Mouse (Mus musculus): ENCODE results near the gene Gsg1l. TPM values are rescaled to one million over a fixed set of nuclear protein-coding genes. Genes with fewer than 3 reads are reported as not detected.

Gene Gsg1l
- polyA plus RNA-seq, 1 experiment from 2014 or later = 10.5 TPM

DNA sequence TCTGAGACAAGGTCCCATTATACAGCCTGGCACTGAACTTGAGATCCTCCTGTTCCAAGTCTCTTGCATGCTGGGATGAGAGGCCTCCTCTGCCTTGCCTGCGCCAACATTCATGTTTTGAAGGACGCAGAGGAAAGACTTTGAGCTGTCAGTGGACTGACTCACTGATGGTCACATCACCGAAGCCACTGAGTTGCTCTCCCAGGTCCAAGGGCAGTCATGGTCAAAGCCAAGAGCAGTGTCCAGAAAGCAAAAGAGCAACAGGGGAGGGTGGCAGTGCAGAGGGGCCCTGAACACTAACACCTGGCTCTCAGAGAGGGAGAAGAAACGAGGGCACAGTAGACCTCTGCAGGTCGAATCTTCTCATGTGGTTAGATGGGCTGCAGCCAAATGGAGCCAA is 188.6 kb downstream of the Gsg1l start:
- no peak overlapping the region for H3K4me2 ChIP-seq
- no peaks in the 10 kb centered on the region for H3K9me3 ChIP-seq
- H3K4me1 ChIP-seq = no peaks in the 10 kb centered on the region
- ATAC-seq (replicated peaks) = no peak
- no peaks in the 10 kb centered on the region for H3K36me3 ChIP-seq (replicated peaks)
- WGBS = 94% methylated on average over 5 of the region's 5 CpGs
- no peaks in the 10 kb centered on the region for H3K27me3 ChIP-seq (replicated peaks)
- H3K4me3 ChIP-seq = no peak overlapping the region
- H3K27ac ChIP-seq = no peak overlapping the region
- H3K9ac ChIP-seq = no peak overlapping the region

DNA sequence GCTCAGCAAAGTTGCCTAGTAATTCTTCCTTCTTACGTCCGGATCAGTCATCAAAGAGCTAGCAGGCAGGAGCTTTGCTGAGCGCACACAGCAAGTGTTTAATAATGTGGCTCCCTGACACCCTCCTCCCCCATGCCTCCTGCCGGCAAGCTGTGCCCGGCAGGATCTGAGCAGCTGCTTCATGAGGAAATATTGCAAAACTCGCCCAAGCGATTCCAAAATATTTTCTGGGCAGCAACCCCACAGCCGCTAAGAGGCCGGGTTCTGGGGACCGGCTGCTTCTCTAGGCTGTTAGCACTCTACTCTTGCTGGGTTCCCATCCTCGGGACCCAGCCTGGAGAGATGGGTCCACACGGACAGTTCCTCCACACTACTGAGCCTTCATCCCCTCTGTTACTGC is 193.8 kb downstream of the Gsg1l start:
- WGBS = 57% methylated on average over 12 of the region's 12 CpGs
- peaks cover 19% of the 10 kb centered on the region for H3K4me1 ChIP-seq
- no peaks in the 10 kb centered on the region for H3K27me3 ChIP-seq (replicated peaks)
- H3K9me3 ChIP-seq = no peaks in the 10 kb centered on the region
- no peaks in the 10 kb centered on the region for H3K36me3 ChIP-seq (replicated peaks)
- H3K9ac ChIP-seq = no peak overlapping the region
- H3K27ac ChIP-seq = no peak overlapping the region
- H3K4me2 ChIP-seq = no peak overlapping the region
- no peak for ATAC-seq (replicated peaks)
- H3K4me3 ChIP-seq = no peak overlapping the region

DNA sequence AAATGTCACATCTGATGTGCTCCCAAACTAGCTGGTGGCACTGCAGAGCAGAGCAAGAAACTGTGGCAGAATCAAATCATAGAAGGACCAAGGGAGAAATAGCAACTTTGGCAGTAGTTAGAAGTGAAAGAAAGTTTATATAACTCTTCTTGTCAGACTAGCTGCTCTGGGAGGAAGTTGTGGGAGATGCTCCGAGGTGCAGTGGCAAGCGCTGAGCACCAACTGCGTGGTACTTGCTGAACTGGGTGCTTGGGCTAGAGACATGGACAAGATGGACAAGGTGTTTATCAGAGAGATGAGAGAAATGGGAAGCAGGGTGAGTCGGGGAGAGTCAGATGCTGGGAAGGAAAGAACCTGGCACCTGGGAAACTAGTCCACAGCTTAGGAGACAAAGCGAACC is 194.4 kb downstream of the Gsg1l start:
- 86% methylated on average over 5 of the region's 5 CpGs for WGBS
- Histone ChIP-seq H3K27me3 (replicated peaks) (no peaks in the 10 kb centered on the region), H3K27ac (no peak overlapping the region), H3K4me2 (no peak overlapping the region), H3K9ac (no peak overlapping the region), H3K36me3 (replicated peaks) (no peaks in the 10 kb centered on the region), H3K4me3 (no peak overlapping the region), H3K4me1 (peaks cover 19% of the 10 kb centered on the region), H3K9me3 (no peaks in the 10 kb centered on the region)
- ATAC-seq (replicated peaks) = no peak

DNA sequence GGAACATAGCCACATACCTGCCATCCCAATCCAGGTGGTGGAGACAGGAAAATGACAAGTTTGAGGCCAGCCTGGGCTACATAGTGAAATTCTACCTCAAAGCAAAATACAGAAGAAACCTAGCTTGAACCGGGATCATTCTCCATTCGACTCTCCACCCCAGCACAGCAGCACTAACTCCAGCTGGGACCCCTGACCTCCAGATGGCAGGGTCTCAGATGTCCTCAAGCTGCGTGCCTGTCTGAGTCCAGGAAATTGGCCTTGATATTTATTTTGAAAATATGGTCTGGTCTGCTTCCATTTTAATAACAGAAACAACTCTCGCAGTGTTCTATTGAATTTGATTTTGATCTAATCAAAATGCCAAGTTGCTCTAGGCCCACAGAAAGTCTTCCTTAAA is 195.1 kb downstream of the Gsg1l start:
- no peaks in the 10 kb centered on the region for H3K27me3 ChIP-seq (replicated peaks)
- H3K4me2 ChIP-seq = no peak overlapping the region
- WGBS = 58% methylated on average over 4 of the region's 4 CpGs
- H3K9me3 ChIP-seq = no peaks in the 10 kb centered on the region
- H3K4me1 ChIP-seq = peaks cover 19% of the 10 kb centered on the region
- no peak overlapping the region for H3K4me3 ChIP-seq
- no peak for ATAC-seq (replicated peaks)
- no peaks in the 10 kb centered on the region for H3K36me3 ChIP-seq (replicated peaks)
- H3K27ac ChIP-seq = no peak overlapping the region
- H3K9ac ChIP-seq = no peak overlapping the region

DNA sequence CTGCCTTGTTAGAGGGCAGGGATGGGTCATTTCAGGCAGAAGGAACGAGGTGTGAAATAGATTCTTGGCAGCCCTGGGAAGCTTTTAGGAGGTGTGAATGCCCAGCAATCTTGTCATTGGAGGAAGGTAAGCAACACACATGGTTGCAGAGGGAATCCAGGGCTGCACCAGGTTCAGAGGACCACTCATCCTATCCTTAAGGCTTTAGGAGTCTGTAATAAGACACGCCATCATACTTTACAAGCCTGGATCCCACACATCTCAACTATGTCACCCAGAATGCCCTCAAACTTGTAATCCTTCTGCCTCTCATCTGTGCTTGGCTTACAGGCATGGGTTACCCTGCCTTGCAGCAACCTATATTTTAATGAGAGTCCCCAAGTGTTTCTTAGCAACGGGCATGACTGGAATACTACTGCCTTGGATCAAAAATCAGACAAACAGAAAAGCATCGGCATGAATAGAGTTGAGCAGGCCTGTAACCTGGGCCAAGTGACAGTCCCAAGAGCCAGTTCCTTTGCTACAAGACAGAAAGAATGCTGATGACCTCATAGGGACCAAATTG is 196.0 kb downstream of the Gsg1l start:
- peaks cover 19% of the 10 kb centered on the region for H3K4me1 ChIP-seq
- no peak overlapping the region for H3K9ac ChIP-seq
- ATAC-seq (replicated peaks) = peak; percentile 42; the same call in 1 of the 2 replicates
- H3K4me2 ChIP-seq = no peak overlapping the region
- H3K36me3 ChIP-seq (replicated peaks) = no peaks in the 10 kb centered on the region
- 60% methylated on average over 4 of the region's 4 CpGs for WGBS
- no peaks in the 10 kb centered on the region for H3K9me3 ChIP-seq
- no peak overlapping the region for H3K27ac ChIP-seq
- H3K4me3 ChIP-seq = no peak overlapping the region
- H3K27me3 ChIP-seq (replicated peaks) = no peaks in the 10 kb centered on the region

DNA sequence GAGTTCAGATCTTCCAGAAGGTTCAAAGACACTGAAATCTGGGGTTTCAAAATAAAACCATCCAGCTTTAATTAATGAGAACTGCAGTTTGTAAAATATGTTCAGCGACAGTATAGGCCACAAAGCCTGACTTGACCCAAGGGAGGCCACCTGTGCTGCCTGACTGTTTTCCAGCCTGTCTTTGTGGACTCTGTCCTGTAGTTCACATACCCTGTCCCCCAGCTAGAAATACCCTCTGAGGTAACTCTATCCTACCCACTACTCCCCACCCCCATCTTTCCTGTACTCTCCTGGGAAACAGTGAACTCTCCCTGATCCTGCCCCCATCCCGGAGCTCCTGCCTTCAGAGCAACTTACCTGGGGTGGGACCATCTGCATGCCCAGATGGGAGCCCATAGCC is 199.0 kb downstream of the Gsg1l start:
- no peak overlapping the region for H3K27ac ChIP-seq
- no peak overlapping the region for H3K4me3 ChIP-seq

DNA sequence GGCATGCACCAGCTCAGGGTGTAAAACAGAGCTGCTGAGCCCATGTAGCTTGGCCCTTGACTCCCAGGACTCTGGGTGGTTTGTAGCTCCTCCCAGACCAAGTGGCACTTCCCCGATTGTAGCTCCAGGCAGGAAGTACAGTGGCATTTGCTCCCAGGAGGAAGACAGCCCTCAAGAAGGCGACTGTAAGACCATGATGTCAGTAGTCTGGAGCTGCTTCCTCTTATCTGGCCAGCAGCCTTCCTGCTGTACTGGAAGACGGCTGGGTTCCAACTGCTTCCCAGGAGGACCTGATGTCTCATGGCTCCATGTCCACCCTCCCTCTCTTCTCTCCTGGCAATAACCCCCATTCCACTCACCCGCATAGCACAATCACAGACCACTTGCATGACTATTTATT is 204.2 kb downstream of the Gsg1l start:
- Histone ChIP-seq H3K27me3 (replicated peaks) (no peaks in the 10 kb centered on the region), H3K4me3 (no peak overlapping the region), H3K9me3 (no peaks in the 10 kb centered on the region), H3K9ac (no peak overlapping the region), H3K4me1 (no peaks in the 10 kb centered on the region), H3K36me3 (replicated peaks) (no peaks in the 10 kb centered on the region), H3K4me2 (no peak overlapping the region), H3K27ac (no peak overlapping the region)
- ATAC-seq (replicated peaks) = no peak
- WGBS = 78% methylated on average over 4 of the region's 4 CpGs

More for the DNA sequence above, 199.0 kb downstream of the Gsg1l start:
- no peaks in the 10 kb centered on the region for H3K36me3 ChIP-seq (replicated peaks)
- no peak overlapping the region for H3K4me2 ChIP-seq
- H3K27me3 ChIP-seq (replicated peaks) = no peaks in the 10 kb centered on the region
- H3K9ac ChIP-seq = no peak overlapping the region
- no peaks in the 10 kb centered on the region for H3K9me3 ChIP-seq
- H3K4me1 ChIP-seq = peaks cover 15% of the 10 kb centered on the region
- 82% methylated on average over 2 of the region's 2 CpGs for WGBS
- ATAC-seq (replicated peaks) = no peak

DNA sequence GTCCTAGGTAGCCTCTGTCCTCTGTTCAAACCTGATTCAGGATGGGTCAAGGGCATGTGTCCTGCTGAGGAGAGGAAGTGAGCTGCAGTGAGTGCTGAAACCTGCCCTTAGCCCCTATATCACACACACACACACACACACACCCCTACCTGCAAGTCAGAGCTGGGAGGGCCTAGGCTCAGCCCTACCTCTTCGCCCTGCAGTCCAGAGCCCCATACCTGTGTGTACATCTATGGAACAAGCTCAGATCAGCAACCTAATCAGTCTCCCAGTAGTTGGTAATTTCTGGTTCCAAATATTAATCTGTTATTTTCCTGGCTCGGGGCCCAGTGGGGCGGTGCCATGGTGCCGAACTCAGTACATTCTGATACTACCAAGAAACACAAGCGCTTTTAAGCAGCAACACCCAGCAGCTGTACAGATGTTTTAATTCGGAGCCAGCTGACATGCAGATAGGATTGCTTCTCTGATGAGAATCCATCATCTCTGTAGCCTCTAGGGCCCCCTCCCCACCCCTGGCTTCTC is 208.2 kb downstream of the Gsg1l start:
- H3K27ac ChIP-seq = no peak overlapping the region
- peaks cover 24% of the 10 kb centered on the region for H3K4me1 ChIP-seq
- no peak overlapping the region for H3K4me2 ChIP-seq
- H3K9ac ChIP-seq = no peak overlapping the region
- WGBS = 91% methylated on average over 6 of the region's 6 CpGs
- H3K4me3 ChIP-seq = no peak overlapping the region
- H3K9me3 ChIP-seq = no peaks in the 10 kb centered on the region
- H3K36me3 ChIP-seq (replicated peaks) = no peaks in the 10 kb centered on the region
- no peaks in the 10 kb centered on the region for H3K27me3 ChIP-seq (replicated peaks)
- ATAC-seq (replicated peaks) = no peak

DNA sequence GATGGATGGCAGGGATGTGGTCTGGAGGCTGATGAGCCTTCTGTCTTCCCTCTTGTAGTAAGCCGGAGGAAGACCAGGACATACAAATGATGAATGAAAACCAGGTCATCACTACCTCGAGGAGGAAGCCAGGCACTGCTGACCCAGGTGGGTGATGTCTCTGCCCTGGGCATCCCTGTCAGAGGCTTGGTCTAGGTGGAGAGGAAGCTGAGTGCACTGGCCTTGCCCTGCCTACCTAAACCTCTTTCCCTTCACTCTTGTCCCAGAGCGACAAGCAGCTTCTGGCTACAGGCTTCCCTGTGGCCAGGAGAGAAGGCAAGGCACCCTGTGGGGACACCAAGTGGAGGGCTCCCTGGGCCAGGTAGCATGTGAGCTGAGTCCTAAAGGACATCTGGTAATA is 209.3 kb downstream of the Gsg1l start:
- Histone ChIP-seq H3K9me3 (no peaks in the 10 kb centered on the region), H3K27ac (no peak overlapping the region), H3K9ac (no peak overlapping the region), H3K4me1 (peaks cover 24% of the 10 kb centered on the region), H3K4me2 (no peak overlapping the region), H3K4me3 (no peak overlapping the region), H3K27me3 (replicated peaks) (no peaks in the 10 kb centered on the region), H3K36me3 (replicated peaks) (no peaks in the 10 kb centered on the region)
- 91% methylated on average over 3 of the region's 3 CpGs for whole genome bisulfite sequencing
- ATAC-seq (replicated peaks) = no peak

DNA sequence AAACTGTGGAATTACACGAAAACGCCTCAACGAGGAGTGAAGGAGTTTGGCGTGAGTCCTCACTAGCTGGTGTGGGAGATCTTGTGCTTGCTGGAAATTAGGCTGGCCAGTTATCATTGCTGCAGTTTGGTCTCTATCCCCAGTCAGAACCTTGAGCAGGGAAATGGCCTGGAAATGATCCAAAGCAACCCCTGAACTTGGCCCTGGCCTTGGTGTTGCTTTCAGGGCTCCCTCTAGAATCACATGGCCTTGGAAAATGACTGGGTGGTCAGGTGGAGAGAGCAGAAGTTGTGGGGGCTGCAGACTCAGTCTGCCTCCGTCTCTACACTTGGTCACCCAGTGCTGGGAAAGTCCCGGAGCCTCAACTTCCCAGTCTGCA is 210.0 kb downstream of the Gsg1l start:
- H3K9me3 ChIP-seq = no peaks in the 10 kb centered on the region
- 0 out of 2 replicates have a peak, but pooled peaks have one; percentile 12 for ATAC-seq (replicated peaks)
- peaks cover 24% of the 10 kb centered on the region for H3K4me1 ChIP-seq
- H3K4me3 ChIP-seq = no peak overlapping the region
- H3K27ac ChIP-seq = peak overlapping the region; percentile 66
- H3K27me3 ChIP-seq (replicated peaks) = no peaks in the 10 kb centered on the region
- 46% methylated on average over 6 of the region's 6 CpGs for WGBS
- H3K4me2 ChIP-seq = no peak overlapping the region
- H3K36me3 ChIP-seq (replicated peaks) = no peaks in the 10 kb centered on the region
- no peak overlapping the region for H3K9ac ChIP-seq

DNA sequence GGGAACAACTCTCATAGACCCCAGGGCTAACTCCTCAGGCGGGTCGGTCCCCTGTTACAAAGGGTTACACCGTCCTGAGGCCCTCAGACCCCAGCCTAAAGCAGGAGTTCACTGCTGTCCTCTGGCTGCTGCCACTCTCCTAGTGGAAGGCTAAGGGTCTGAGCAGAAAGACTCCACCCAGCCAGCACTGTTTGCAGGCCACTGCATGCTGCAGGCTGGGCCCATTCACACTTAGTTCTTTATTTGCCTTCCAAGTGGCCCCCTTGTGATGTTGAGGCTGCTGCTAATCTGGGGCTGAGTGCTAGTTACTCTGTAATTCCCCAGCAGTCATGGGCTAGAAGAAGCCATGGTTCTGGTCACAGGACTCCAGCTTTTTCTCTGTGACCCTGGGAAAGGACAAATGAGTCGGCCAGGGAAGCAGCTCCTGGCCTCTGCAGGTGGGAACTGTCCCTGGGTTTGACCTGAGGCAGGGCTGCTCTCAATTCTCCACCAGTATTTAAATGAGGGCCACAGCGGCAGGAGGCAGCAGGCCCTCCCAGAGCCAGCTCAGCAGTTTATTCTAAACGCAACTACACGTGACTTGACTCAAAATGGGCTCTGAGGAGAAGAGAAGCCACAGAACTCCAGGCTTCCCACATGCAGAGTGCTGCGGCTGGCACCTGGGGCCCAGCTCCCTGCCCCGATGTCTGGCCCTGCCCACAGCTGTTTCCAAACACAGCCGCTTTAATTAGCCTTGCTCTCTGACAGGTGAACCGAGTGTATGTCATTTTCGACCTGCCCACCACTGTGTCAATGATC is 210.6 kb downstream of the Gsg1l start:
- Histone ChIP-seq H3K4me1 (peaks cover 24% of the 10 kb centered on the region), H3K9me3 (no peaks in the 10 kb centered on the region), H3K4me2 (no peak overlapping the region), H3K27ac (peak overlapping the region; percentile 66), H3K9ac (no peak overlapping the region), H3K36me3 (replicated peaks) (no peaks in the 10 kb centered on the region), H3K27me3 (replicated peaks) (no peaks in the 10 kb centered on the region), H3K4me3 (no peak overlapping the region)
- ATAC-seq (replicated peaks) = peak; percentile 73
- WGBS = 15% methylated on average over 12 of the region's 12 CpGs

DNA sequence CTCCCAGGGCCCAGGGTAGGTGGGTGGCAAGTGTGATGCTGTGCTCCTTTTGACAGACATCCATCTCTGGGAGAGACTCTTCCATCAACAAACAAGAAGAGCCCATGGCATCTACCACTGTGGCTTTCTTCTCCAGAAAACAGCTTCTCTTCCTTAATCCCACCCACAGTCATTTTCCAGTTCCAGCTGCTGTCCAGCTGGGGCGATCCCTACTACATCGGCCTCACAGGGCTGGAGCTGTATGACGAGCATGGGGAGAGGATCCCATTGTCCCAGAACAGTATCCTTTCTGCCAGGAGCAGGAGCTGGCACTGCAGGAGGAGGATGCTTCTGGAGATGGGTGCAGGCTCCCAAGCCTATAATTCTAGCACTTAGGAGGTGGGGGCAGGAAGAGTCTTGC is 213.6 kb downstream of the Gsg1l start:
- Histone ChIP-seq H3K9ac (no peak overlapping the region), H3K4me2 (no peak overlapping the region), H3K27me3 (replicated peaks) (no peaks in the 10 kb centered on the region), H3K27ac (no peak overlapping the region), H3K4me1 (peaks cover 24% of the 10 kb centered on the region), H3K36me3 (replicated peaks) (no peaks in the 10 kb centered on the region), H3K4me3 (no peak overlapping the region), H3K9me3 (no peaks in the 10 kb centered on the region)
- whole genome bisulfite sequencing = 86% methylated on average over 3 of the region's 3 CpGs
- no peak for ATAC-seq (replicated peaks)

DNA sequence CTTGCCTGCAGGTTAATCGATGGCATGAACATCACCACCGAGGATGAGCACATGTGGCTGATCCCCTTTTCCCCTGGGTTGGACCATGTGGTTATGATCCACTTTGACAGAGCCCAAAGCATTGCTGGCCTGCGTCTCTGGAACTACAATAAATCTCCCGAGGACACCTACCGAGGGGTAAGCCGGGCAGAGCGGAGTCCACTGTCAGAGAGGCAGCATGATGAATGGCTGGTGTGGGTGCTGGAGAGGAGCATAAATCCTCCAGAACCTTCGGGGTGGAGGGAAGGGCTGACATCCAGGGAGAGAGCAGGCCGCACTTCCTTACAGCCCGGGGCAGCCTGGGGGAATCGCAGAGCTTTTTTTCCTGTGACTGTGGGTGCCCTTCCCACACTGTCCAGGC is 217.0 kb downstream of the Gsg1l start:
- no peaks in the 10 kb centered on the region for H3K27me3 ChIP-seq (replicated peaks)
- no peaks in the 10 kb centered on the region for H3K36me3 ChIP-seq (replicated peaks)
- no peaks in the 10 kb centered on the region for H3K4me1 ChIP-seq
- no peak overlapping the region for H3K4me3 ChIP-seq
- no peak overlapping the region for H3K4me2 ChIP-seq
- ATAC-seq (replicated peaks) = no peak
- H3K9ac ChIP-seq = no peak overlapping the region
- H3K27ac ChIP-seq = no peak overlapping the region
- 71% methylated on average over 11 of the region's 11 CpGs for WGBS
- no peaks in the 10 kb centered on the region for H3K9me3 ChIP-seq
